ENCODE assay signal across 26 mouse cellular contexts in the genomic region with DNA sequence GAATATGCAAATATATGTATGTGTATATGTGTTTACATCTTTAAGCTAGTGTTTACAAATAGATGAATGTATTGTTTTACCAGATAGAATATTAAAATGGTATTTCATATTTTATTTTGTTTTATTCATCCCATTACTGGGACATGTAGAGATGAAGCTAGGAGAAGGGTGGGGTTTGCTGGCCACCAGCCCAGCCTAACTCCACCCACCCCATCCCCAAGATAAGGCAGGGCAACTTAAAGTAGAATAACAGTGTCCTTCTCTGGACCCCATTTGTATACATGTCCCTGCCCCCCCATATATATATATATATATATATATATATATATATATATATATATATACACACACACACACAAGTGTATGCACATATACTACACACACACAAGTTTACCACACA. TPM values are rescaled to one million over a fixed set of nuclear protein-coding genes. Genes with fewer than 3 reads are reported as not detected.
"Had no signal": no experiment of that assay in that cellular context is flagged by ENCODE, and none has a peak within 500 bp of the region (broad histone marks: within the 10 kb centered on the region; RNA-seq: fewer than 3 reads in every experiment).

No protein-coding gene starts in this region.

- H3K36me3 ChIP-seq: kidney, embryonic 15.5 days; liver, embryonic 15.5 days had no signal

- H3K4me2 ChIP-seq: kidney, embryonic 15.5 days; liver, embryonic 15.5 days; lung, embryonic 14.5 days; midbrain, embryonic 11.5 days had no signal

- H3K4me3 ChIP-seq: kidney, embryonic 15.5 days; left cerebral cortex, adult 2 months; liver, embryonic 15.5 days; megakaryocyte, embryonic 14.5 days had no signal

- H3K9ac ChIP-seq: kidney, embryonic 15.5 days; liver, embryonic 15.5 days; lung, embryonic 14.5 days had no signal

- DNase-seq: kidney, adult 8-10 months; kidney, postnatal 10 days; kidney, postnatal 36 days; layer of hippocampus, postnatal 36 days; lung, embryonic 14.5 days; midbrain, embryonic 14.5 days; thymus, adult 18-20 months; thymus, postnatal 36 days had no signal

- ATAC-seq: lung, postnatal 0 days had no signal

- H3K9me3 ChIP-seq: kidney, embryonic 15.5 days; liver, embryonic 15.5 days; megakaryocyte, embryonic 14.5 days had no signal

- H3K27ac ChIP-seq: kidney, embryonic 15.5 days; left cerebral cortex, adult 2 months; liver, embryonic 15.5 days; macrophage had no signal

RNA-seq across cellular contexts. Expression of gene Foxi2, which starts 14.9 kb away (rescaled TPM):
- total RNA-seq: layer of hippocampus, adult 8-10 months; layer of hippocampus, postnatal 10 days; layer of hippocampus, postnatal 36 days; left cerebral cortex, adult 2 months; left cerebral cortex, postnatal 10 days; left cerebral cortex, postnatal 36 days; midbrain, postnatal 0 days had no signal
- polyA plus RNA-seq: kidney, embryonic 15.5 days; liver, embryonic 15.5 days; lung, embryonic 14.5 days; lung, postnatal 0 days; macrophage; midbrain, postnatal 0 days; neural tube, embryonic 14.5 days; small intestine, adult 2 months; spleen, adult 2 months; stomach, embryonic 16.5 days; testis, adult 2 months; urinary bladder, adult 2 months had no signal
